Mouse (Mus musculus): ENCODE results near the gene Swap70. TPM values are rescaled to one million over a fixed set of nuclear protein-coding genes. Genes with fewer than 3 reads are reported as not detected.

The Swap70 gene
- total RNA-seq, 1 experiment from 2014 or later, result 96.9 TPM

DNA sequence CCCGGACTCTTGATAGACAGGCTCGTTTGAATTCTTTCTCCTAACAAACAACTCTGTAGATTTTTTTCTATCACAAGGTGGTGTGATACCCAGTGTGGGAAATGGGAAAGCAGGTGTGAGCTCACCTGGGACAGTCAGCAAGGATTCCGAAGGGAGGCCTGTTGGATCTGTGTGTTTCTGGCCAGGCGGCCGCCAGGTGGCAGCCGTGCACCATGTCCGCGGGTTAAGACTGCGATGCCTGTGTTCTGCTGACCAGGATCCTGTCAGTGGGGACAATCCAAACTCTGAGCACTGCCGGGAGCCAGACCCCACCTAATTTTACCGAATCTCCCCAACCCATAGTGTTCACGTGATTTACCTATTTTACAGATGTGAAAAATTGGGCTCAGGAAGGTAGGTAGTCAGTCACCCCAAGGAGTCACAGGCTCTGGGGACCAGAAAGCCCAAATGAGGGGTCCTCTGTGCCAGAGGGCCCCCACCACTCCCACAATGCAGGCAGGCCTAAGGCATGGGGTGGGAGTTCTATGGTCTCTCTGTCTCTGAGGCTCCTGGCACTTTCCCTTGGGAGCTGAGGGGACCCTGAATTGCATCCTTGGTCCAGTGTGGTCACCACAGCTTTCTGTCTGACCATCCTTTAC is 65.4 kb downstream of the Swap70 start:
- ATAC-seq (replicated peaks in 1 of 2; ENCODE audit: insufficient read depth in 1 of 2, low FRiP score in 2 of 2, low TSS enrichment in 1 of 2, low read depth in 1 of 2, poor library complexity in 2 of 2, severe bottlenecking in 2 of 2), result peak; percentile 69 to 75

DNA sequence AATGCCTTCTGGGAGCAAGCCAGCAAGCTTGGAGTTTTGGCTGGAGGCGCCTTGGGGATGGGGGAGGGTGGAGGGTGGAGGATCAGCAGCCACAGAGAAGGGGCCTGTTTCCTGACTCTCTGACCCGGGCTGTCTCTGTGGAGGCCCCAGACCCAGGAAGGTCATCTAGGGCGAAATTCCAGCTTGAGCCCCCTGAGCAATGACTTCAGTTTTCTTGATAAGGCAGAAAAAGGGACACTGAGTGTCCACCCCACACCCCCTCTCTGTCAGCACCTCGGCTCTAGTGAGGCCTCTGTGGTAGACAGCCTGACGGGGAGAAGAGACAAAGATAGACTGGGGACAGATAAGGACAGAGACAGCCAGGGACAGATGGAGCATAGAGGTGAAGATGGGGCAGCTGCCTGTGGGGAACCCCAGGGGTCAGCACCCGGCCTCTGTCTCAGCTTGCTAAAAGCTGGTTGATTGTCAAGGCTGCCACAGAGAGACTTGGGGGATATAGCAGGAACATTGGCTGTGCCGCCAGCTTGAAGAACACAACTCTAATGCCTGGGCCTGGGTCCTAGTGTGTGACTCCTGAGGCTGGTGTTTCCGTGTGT is 66.1 kb downstream of the Swap70 start:
- ATAC-seq (replicated peaks in 1 of 2; ENCODE audit: insufficient read depth in 1 of 2, low FRiP score in 2 of 2, low TSS enrichment in 1 of 2, low read depth in 1 of 2, poor library complexity in 2 of 2, severe bottlenecking in 2 of 2), result no peak

DNA sequence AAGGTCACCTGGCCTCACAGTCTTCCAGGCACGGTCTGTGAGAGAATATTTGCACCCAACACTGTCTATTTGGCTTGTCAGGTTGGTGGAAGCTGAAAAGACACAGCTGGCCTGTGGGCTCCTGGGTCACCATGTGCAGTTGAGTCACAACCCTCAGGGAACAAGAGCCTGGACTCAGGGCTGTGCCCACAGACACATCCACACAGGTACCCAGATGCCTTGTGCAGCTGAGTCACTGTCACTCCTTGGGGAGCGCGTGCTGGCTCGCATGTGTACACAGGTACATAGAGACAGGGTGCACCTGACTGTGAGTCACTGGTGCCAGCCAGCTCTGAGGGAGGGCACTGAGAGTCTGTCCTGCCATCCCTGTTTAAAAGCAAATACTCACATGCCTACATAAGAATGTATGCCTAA is 66.7 kb downstream of the Swap70 start:
- no peak for ATAC-seq (replicated peaks in 1 of 2; ENCODE audit: insufficient read depth in 1 of 2, low FRiP score in 2 of 2, low TSS enrichment in 1 of 2, low read depth in 1 of 2, poor library complexity in 2 of 2, severe bottlenecking in 2 of 2)

DNA sequence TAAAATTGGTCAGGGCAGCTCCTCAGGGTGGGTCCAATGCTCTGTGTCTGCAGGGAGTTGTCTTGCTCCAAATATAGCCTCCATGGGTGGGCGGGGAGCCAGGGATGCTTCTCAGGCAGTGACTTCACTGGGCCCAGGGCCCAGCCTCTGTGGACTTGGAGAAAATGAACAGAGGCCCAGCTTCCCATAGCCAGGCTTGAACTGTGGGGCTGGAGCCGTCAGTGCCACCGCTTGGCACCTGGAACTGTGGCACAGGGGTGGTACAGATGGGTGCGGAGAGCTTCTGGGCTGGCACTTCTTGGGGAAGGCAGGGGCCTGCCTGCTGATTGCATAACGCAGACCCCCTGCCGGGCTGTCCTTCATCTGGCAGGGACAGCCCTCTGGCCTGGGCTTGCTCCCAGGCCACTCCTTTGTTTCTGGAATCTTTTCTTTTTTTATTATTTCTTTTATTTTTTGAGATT is 67.2 kb downstream of the Swap70 start:
- ATAC-seq (replicated peaks in 1 of 2; ENCODE audit: insufficient read depth in 1 of 2, low FRiP score in 2 of 2, low TSS enrichment in 1 of 2, low read depth in 1 of 2, poor library complexity in 2 of 2, severe bottlenecking in 2 of 2), result no peak

DNA sequence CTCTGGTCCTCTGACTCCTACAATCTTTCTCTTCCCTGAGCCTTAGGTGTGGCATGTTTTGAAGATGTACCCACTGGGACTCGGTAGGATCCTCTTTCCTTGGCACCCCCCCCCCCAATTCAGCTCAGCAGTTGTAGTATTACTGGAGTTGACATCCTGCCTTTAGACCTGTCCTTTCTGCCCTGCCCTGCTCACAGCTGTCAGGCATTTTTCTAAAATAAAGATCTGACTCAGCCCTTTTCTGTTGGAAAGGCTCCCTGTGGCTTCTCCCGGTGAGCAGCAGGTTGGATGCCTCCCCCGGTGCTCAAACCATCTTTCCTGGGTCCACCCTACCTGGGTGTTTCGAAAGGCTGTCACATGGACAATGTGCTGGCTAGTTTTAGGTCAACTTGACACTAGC is 68.1 kb downstream of the Swap70 start:
- ATAC-seq (replicated peaks in 1 of 2; ENCODE audit: insufficient read depth in 1 of 2, low FRiP score in 2 of 2, low TSS enrichment in 1 of 2, low read depth in 1 of 2, poor library complexity in 2 of 2, severe bottlenecking in 2 of 2), result no peak

DNA sequence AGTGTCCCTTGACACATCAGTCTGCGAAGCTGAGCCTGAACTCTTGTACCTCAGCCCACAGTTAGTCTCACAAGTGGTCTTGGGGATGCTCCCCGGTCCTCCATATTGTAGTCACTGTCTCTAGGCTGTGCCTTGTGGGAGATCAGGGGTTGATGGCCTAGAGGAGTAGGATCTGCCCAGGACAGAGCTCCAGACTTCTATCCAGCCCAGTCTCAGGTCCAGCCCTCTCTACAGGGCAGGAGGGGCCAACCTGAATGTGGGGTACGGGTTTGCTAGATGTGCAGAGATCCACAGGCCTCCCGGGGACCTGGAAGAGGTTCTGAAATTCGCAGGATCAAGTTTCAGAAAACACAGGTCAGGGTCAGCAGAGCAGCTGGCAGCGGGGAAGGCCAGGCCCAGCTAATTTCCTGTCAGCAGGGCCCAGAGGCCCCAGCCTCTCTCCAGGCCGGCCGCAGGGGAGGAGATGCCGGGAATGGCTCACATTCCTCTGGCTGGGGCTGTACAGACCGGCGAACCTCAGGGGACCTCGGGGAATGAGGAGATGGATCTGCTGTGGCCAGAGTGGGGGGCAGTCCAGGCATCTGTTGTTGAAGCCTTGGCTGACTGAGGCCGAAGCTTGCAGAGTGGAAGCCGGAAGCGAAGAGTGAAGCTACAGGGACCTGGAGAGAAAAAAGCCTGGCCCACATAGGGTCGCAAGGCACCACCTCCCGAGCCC is 75.5 kb downstream of the Swap70 start:
- no peak for ATAC-seq (replicated peaks in 1 of 2; ENCODE audit: insufficient read depth in 1 of 2, low FRiP score in 2 of 2, low TSS enrichment in 1 of 2, low read depth in 1 of 2, poor library complexity in 2 of 2, severe bottlenecking in 2 of 2)

DNA sequence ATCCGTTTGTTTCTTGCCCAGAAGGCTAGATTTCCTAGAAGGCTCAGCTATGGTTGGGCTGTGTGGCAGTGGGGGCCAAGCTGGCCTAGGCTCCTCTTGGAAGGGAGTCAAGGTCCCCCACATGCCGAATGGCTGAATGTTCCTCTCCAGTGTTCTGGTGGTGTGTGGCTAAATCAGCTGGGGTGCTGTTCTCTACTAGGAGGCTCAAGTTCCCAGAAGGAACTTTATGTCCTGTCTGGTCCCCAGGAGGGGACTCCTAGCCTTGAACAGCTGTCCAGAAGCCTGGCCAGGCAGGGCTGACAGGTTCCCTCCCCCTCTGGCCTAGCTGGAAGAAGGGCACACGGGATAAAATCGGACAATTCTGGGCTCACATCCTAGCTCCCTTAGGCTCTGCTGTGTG is 76.1 kb downstream of the Swap70 start:
- ATAC-seq (replicated peaks in 1 of 2; ENCODE audit: insufficient read depth in 1 of 2, low FRiP score in 2 of 2, low TSS enrichment in 1 of 2, low read depth in 1 of 2, poor library complexity in 2 of 2, severe bottlenecking in 2 of 2), result no peak

DNA sequence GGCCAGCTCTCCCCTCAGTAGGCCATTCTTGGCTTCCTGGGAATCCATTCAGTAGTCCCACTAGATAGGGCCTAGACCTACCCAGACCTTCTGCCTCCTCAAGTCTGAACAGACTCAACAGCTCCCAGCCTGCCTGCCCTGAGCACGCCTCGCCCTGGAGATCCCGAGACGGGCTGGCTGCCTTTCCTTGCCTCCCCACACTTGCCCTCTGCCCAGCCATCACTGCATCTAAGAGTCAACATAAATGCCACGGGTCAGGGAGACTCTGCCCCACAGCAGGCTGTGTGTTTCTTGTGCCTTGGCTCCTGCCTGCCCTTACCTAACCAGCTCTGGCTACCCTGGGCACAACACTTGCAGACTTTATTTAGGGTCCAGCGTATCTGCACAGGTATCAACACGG is 76.6 kb downstream of the Swap70 start:
- no peak for ATAC-seq (replicated peaks in 1 of 2; ENCODE audit: insufficient read depth in 1 of 2, low FRiP score in 2 of 2, low TSS enrichment in 1 of 2, low read depth in 1 of 2, poor library complexity in 2 of 2, severe bottlenecking in 2 of 2)

DNA sequence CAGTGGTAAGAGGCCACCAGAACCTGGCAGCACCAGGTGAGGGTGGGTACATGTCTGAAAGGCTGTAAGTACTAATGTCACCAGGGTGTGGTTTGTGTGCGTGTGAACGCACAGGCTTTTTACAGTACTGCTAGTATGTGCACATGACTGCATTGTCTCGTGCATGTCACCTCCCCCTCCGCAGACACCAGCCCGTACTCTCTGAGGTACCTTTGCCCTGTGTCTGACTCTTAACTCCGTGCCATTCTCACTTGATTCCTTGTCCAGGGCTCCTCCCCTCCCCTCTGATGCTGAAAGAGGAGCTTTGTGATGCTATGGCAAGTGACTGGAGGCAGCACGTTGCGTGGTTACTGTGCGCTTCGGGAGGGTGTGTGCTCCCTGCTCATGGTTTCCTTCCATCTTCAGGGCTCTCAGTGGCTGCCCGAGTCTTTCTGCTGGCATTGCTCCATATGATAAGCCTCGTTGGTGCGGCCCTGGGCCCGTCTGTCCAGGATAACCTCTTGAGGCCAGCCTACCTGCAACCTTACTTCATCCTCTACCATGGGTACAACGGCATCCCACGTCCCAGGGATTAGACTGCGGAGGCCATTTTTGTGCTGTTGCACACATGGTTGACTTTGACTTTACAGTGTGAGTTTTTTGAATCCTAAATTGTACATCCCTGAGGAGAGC is 77.4 kb downstream of the Swap70 start:
- no peak for ATAC-seq (replicated peaks in 1 of 2; ENCODE audit: insufficient read depth in 1 of 2, low FRiP score in 2 of 2, low TSS enrichment in 1 of 2, low read depth in 1 of 2, poor library complexity in 2 of 2, severe bottlenecking in 2 of 2)

DNA sequence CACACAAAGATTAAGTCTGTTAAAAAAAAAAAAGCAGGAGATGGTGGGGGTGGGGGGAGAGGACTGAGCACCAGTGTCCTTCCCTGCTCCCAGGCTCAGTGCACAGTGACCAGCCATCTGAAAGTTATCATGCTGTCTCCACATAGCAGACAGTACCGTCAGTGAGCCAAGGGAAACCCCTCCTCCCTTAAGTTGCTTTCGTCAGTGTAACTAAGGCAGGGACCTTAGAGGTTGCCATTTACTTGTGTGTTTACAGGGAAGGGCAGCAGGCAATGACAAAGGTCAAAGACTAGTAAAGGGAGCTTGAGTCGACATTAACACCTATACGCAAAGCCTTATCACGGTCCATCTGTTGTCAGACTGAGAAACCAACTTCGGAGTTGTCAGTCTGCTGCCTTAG is 81.4 kb downstream of the Swap70 start:
- no peak for ATAC-seq (replicated peaks in 1 of 2; ENCODE audit: insufficient read depth in 1 of 2, low FRiP score in 2 of 2, low TSS enrichment in 1 of 2, low read depth in 1 of 2, poor library complexity in 2 of 2, severe bottlenecking in 2 of 2)

DNA sequence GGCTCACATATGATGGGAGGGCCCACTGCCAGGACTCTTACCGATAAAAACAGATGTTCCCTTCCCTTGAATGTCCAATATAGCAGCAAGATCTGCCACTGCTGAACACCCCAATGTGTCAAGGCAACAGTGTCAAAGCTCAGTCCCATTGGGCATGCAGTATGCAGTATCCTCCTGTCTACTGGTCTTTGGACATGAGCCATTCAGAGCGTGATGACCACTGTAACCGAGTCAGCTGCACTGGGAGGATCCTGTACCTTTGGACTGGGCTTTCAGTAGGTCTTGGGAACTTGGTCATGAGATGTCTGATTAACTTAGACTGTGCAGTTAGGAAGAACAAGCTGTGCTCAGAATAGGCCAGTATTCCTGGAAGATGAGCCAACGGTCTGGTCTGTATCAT is 84.0 kb downstream of the Swap70 start:
- ATAC-seq (replicated peaks in 1 of 2; ENCODE audit: insufficient read depth in 1 of 2, low FRiP score in 2 of 2, low TSS enrichment in 1 of 2, low read depth in 1 of 2, poor library complexity in 2 of 2, severe bottlenecking in 2 of 2), result no peak

DNA sequence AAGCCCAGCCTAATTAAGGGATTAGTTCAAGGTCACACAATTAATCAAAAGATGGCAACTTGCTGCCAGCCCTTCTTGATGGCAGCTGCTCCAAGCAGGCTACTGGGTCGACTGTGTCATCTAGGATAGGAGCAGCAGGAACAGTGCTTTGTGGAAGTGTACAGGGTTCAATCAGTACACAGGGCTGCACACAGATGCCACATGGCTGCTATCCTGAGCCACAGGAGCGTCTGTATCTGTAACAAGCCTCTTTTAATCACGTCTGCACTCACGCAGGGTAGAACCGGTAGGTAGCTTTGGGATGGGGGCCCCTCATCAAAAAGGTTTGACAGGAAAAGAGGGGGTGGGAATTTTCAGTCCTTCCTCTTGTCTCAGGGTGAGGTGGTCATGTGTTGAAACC is 84.8 kb downstream of the Swap70 start:
- no peak for ATAC-seq (replicated peaks in 1 of 2; ENCODE audit: insufficient read depth in 1 of 2, low FRiP score in 2 of 2, low TSS enrichment in 1 of 2, low read depth in 1 of 2, poor library complexity in 2 of 2, severe bottlenecking in 2 of 2)

DNA sequence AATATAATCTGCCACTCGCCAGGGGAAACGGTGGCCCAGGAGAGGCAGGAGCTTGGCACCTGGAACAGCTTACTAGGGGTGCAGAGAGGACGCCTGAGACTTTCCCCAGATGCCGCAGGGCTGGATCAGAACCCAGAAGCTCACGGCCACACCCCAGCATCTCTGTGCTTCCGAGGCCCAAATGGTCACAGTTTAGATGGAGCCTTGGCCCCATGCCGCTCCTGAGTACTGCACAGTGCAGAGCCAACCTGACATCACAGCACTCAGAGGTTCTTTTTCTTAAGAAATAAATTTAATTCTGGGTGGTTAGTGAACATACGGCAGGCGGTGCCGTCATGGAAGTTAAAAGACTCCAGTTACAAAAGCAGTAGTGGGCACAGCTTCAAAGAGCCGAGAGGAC is 86.2 kb downstream of the Swap70 start:
- no peak for ATAC-seq (replicated peaks in 1 of 2; ENCODE audit: insufficient read depth in 1 of 2, low FRiP score in 2 of 2, low TSS enrichment in 1 of 2, low read depth in 1 of 2, poor library complexity in 2 of 2, severe bottlenecking in 2 of 2)

DNA sequence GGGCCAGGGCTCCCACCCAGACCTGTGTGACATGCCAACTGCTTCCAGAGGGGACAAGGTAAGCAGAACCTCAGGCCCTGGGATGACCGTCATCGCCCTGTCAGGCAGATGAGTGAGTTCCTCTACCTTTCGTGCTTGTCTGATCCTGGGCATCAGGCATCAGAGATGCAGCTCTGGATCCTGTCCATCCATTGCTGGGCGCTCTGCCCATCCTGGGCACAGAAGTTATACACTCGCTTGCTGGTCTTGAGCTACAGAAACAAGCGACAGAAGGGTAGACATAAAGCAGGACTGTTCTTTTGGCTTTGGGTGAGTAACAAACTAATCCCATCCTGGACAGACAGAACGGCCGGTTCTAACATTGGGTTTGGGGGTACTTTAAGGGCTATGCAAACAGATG is 87.7 kb downstream of the Swap70 start:
- ATAC-seq (replicated peaks in 1 of 2; ENCODE audit: insufficient read depth in 1 of 2, low FRiP score in 2 of 2, low TSS enrichment in 1 of 2, low read depth in 1 of 2, poor library complexity in 2 of 2, severe bottlenecking in 2 of 2), result no peak

DNA sequence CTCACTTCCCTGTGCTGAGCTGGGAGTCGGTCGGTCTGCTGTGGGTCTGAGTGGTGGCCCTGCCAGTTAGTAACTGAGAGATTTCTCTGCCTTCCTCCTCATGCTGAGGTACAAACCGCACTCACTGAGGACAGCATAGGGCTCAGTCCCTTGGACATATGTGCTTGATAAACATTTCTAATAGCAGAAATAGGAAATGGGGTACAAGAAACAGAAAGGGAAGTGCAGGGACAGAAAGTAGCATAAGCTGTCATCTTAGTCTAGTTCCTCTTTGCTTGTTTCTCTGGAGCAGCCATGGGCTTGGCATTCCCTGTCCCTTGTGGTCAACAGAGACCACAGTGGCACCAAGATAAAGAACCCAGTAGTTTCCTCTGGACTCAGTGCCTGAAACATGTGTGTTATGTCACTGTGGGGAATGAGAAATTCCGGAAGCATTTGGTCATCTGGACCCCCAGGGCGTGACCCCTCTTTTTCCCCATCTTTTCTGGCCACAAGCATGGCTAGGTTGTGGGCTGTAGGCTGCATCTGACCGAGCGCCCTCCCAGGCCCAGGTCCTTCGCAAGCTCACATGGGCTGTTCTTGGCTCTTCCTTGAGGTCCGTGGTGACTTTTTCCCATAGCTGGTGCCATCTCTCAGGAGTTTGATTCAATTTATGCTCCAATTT is 92.0 kb downstream of the Swap70 start:
- peak; percentile 87 to 94 for ATAC-seq (replicated peaks in 1 of 2; ENCODE audit: insufficient read depth in 1 of 2, low FRiP score in 2 of 2, low TSS enrichment in 1 of 2, low read depth in 1 of 2, poor library complexity in 2 of 2, severe bottlenecking in 2 of 2)

DNA sequence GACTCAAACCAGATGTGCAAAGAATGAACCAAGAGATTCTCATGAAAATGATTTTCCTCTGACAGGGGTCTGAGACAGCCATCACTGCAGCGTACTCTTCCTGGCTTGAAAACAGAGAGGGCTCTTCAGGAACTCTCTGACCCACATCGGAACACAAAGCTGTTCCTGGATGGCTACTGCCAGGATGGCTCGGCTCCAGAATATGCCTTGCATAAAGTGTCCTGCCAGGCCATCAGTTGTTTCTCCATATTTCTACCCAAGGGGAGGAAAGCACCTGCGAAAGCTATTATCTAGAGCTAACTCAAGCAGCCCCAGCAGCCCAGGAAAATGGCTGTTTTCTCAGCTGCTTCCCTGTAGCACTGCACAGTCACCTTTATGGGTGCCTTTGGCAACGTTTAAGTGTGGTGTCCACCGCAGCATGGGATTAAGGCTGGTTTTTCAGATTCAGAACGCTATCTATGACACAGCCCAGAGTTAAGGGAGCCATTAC is 92.9 kb downstream of the Swap70 start:
- ATAC-seq (replicated peaks in 1 of 2; ENCODE audit: insufficient read depth in 1 of 2, low FRiP score in 2 of 2, low TSS enrichment in 1 of 2, low read depth in 1 of 2, poor library complexity in 2 of 2, severe bottlenecking in 2 of 2), result no peak

DNA sequence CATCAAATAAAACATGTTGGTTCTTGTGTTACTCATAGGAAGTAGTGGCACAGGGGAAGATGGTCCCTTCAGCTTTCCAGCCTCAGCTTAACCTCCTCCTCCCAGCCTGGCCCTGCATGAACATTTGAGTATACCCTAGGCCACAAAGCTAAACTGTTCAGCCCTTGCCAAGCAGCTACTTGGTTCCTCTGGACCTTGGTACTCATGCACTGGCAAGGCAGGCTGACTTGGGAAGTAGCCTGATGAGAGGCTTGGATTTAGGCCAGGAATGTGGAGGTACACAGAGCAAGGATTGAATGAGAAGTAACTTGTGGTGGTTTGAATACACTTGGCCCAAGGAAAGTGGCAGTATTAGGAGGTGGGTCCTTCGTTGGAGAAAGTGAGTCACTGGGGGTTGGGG is 93.8 kb downstream of the Swap70 start:
- no peak for ATAC-seq (replicated peaks in 1 of 2; ENCODE audit: insufficient read depth in 1 of 2, low FRiP score in 2 of 2, low TSS enrichment in 1 of 2, low read depth in 1 of 2, poor library complexity in 2 of 2, severe bottlenecking in 2 of 2)

DNA sequence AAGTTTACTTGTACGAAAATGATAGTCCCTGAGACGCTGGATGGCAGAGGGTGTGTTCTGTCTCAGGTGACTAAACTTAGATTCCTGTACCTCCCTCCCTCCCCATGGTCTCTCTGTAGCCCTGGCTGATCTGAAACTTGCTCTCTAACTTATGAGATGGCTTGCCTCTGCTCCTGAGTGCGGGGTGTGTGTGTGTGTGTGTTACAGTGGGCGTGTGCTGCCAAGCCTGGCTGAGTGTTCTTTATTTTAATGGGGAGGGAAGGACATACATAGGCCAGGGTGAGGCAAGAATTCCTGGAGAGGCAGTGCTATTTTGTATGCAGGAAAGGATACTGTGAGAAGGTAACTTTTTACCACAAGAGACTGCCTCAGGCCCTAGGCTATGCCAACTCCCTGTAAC is 95.9 kb downstream of the Swap70 start:
- ATAC-seq (replicated peaks in 1 of 2; ENCODE audit: insufficient read depth in 1 of 2, low FRiP score in 2 of 2, low TSS enrichment in 1 of 2, low read depth in 1 of 2, poor library complexity in 2 of 2, severe bottlenecking in 2 of 2), result no peak

Measured in hematopoietic stem cell, adult 5-6 weeks (primary cell).